ENCODE assay signal across 14 mouse cellular contexts in the genomic region with DNA sequence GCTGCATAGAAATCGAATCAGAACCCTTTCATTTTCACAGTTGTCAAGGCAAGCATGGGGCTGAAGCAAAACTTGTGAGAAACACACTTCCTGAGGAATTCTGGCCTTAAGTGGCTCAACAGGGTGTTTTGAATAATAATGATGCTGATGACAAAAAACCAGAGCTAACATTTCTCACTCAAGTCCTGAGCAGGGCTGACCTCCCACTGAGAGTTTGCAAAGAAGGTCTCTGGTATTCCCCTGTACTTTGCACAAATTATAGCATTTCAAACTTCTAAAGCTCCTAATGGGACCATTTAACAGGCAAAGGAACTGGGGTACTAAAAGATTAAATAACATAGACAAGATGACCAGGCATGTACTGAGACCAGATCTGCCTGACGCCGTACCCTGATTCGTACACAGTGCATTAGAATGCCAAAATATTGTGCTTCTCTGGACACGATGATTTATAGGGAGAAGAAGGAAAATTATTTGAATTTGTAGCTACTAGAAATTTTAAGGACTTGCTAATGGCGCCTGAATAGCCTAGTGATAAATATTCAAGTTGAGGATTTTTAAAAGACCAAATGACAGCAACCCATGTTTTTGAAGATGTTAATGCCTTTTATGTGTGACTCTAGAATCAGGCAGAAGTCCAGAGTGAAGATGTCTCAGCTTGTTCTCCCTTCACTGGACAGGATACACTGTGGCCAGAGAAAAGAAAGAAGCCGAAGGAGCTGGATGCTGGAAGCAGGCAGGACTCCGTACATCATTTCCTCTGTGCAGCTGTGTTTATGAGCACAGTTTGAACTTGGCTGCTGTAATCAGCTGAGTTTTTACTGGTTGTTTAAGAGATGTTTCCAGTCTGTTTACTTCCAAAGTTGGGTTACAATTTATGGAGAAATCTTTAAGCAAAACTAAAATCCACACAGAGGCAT.
A peak's percentile ranks its signal among the peaks of the same experiment; 100 is the strongest.
DNase-seq lines count a peak whose midpoint lies in the region; ATAC-seq and TF ChIP-seq lines count a peak whose summit lies in the region.
"Had no signal": no experiment of that assay in that cellular context is flagged by ENCODE, and none has a peak within 500 bp of the region (broad histone marks: within the 10 kb centered on the region; RNA-seq: fewer than 3 reads in every experiment).

No protein-coding gene starts in this region.

- no peak overlapping the region for H3K27ac ChIP-seq in kidney, postnatal 0 days
- H3K27ac ChIP-seq in lung, embryonic 16.5 days (ENCODE audit: low read length) = no peak overlapping the region
- H3K27ac ChIP-seq: hindbrain, postnatal 0 days; neural tube, embryonic 13.5 days had no signal

- H3K9ac ChIP-seq in kidney, postnatal 0 days (ENCODE audit: low read depth, low read length) = no peak overlapping the region
- no peak overlapping the region for H3K9ac ChIP-seq in lung, embryonic 16.5 days (ENCODE audit: low read length)
- H3K9ac ChIP-seq: neural tube, embryonic 13.5 days had no signal

- no peaks in the 10 kb centered on the region for H3K9me3 ChIP-seq in kidney, postnatal 0 days (replicated peaks; ENCODE audit: low read length)
- no peaks in the 10 kb centered on the region for H3K9me3 ChIP-seq in lung, embryonic 16.5 days (ENCODE audit: control insufficient read depth, low read length)
- H3K9me3 ChIP-seq: neural tube, embryonic 13.5 days had no signal

- WGBS in kidney, postnatal 0 days = 70% methylated on average over 8 of the region's 8 CpGs
- WGBS in lung, embryonic 16.5 days = 51% methylated on average over 8 of the region's 8 CpGs

- TF ChIP-seq CTCF in kidney, postnatal 0 days (IDR thresholded peaks at IDR 0.05; ENCODE audit: low read depth) = no peak

- peak; percentile 2 for DNase-seq in embryo, embryonic 11 days
- DNase-seq in embryo, embryonic 9.5 days (ENCODE audit: extremely low spot score) = no peak
- DNase-seq in kidney, postnatal 0 days (ENCODE audit: low spot score) = peak; percentile 67
- no peak for DNase-seq in kidney, adult 9 months
- DNase-seq in lung, postnatal 14 days = no peak
- DNase-seq in hindlimb bud, embryonic 11.5 days (ENCODE audit: extremely low spot score, low read depth, low spot score) = peak; percentile 3
- DNase-seq in retina, embryonic 14.5 days (ENCODE audit: low spot score) = no peak
- DNase-seq: cerebellum, adult 2 months; retina, postnatal 1 day; thymus, adult 2 months had no signal

- no peaks in the 10 kb centered on the region for H3K27me3 ChIP-seq in kidney, postnatal 0 days (ENCODE audit: insufficient read depth, low read length)
- H3K27me3 ChIP-seq in lung, embryonic 16.5 days (ENCODE audit: control insufficient read depth, insufficient read depth, low read depth, low read length) = no peaks in the 10 kb centered on the region
- H3K27me3 ChIP-seq: neural tube, embryonic 13.5 days had no signal

- H3K4me3 ChIP-seq in kidney, postnatal 0 days (replicated peaks; ENCODE audit: low read depth, low read length) = no peak overlapping the region
- H3K4me3 ChIP-seq in lung, embryonic 16.5 days (ENCODE audit: low read length) = no peak overlapping the region
- H3K4me3 ChIP-seq: neural tube, embryonic 13.5 days had no signal

- no peak overlapping the region for H3K4me2 ChIP-seq in kidney, postnatal 0 days (ENCODE audit: low read length)
- no peak overlapping the region for H3K4me2 ChIP-seq in lung, embryonic 16.5 days (ENCODE audit: low read depth, low read length)
- H3K4me2 ChIP-seq: neural tube, embryonic 13.5 days had no signal

- no peak for ATAC-seq in kidney, postnatal 0 days (replicated peaks; ENCODE audit: low FRiP score, low read depth)
- ATAC-seq in lung, embryonic 16.5 days (ENCODE audit: low read depth) = peak; percentile 84
- ATAC-seq: hindbrain, postnatal 0 days had no signal

- no peaks in the 10 kb centered on the region for H3K36me3 ChIP-seq in kidney, postnatal 0 days (ENCODE audit: insufficient read depth, low read length)
- no peaks in the 10 kb centered on the region for H3K36me3 ChIP-seq in lung, embryonic 16.5 days (ENCODE audit: control insufficient read depth, insufficient read depth, low read length)
- H3K36me3 ChIP-seq: G1E; neural tube, embryonic 13.5 days had no signal

- no peaks in the 10 kb centered on the region for H3K4me1 ChIP-seq in kidney, postnatal 0 days (replicated peaks; ENCODE audit: insufficient read depth, low read length)
- no peaks in the 10 kb centered on the region for H3K4me1 ChIP-seq in lung, embryonic 16.5 days (replicated peaks; ENCODE audit: control insufficient read depth, insufficient read depth, low read length)
- H3K4me1 ChIP-seq: neural tube, embryonic 13.5 days had no signal

Comparison
In these comparisons a context has a peak if more than half of its experiments do, and no peak if none do; other contexts are left out.
1. DNase-seq: peak in embryo, embryonic 11 days (single experiment), kidney, postnatal 0 days (single experiment) and hindlimb bud, embryonic 11.5 days (single experiment); none in embryo, embryonic 9.5 days (single experiment), kidney, adult 9 months (single experiment), lung, postnatal 14 days (single experiment) and retina, embryonic 14.5 days (single experiment).